Mouse (Mus musculus) intestine, embryonic 16.5 days (tissue): ENCODE data around the gene Stxbp2. TPM values are rescaled to one million over a fixed set of nuclear protein-coding genes. Genes with fewer than 3 reads are reported as not detected.

Experiments
- ATAC-seq: fragments of 200-750 bp; cut with Nextera tagmentation; 2 replicates; pipeline ENCODE4 v1.8.0; 2017; ENCODE audit warnings: moderate TSS enrichment, moderate library complexity
- H3K27ac ChIP-seq: fragments of 300-500 bp; sonication (generic); 2 replicates; pipeline ENCODE4 v1.5.1; 2014; ENCODE audit warnings: mild to moderate bottlenecking, low read length
- H3K27me3 ChIP-seq: fragments of 300-500 bp; sonication (generic); replicated peaks from 2 replicates; pipeline ENCODE4 v1.6.1; 2014; ENCODE audit warnings: low read length, control low read depth, mixed read lengths; ENCODE audit not compliant: control insufficient read depth, insufficient read depth
- H3K36me3 ChIP-seq: fragments of 300-500 bp; sonication (generic); 2 replicates; pipeline ENCODE4 v1.6.1; 2014; ENCODE audit warnings: low read length, control low read depth; ENCODE audit not compliant: control insufficient read depth, insufficient read depth
- H3K4me1 ChIP-seq: fragments of 300-500 bp; sonication (generic); 2 replicates; pipeline ENCODE4 v1.6.1; 2014; ENCODE audit warnings: low read length, control low read depth, mixed read lengths; ENCODE audit not compliant: control insufficient read depth, insufficient read depth
- H3K4me2 ChIP-seq: fragments of 300-500 bp; sonication (generic); 2 replicates; pipeline ENCODE4 v1.6.1; 2014; ENCODE audit warnings: low read depth, low read length, control low read depth
- H3K4me3 ChIP-seq: fragments of 300-500 bp; sonication (generic); 2 replicates; pipeline ENCODE4 v1.5.1; 2014; ENCODE audit warnings: mild to moderate bottlenecking, low read length
- H3K9ac ChIP-seq: fragments of 300-500 bp; sonication (generic); 2 replicates; pipeline ENCODE4 v1.6.1; 2014; ENCODE audit warnings: low read depth, low read length
- H3K9me3 ChIP-seq: fragments of 300-500 bp; sonication (generic); 2 replicates; pipeline ENCODE4 v1.6.1; 2016; ENCODE audit warnings: low read length, control low read depth; ENCODE audit not compliant: control insufficient read depth
- WGBS: fragments of 180-500 bp; shearing (Covaris S2); extraction: QIAGEN DNeasy Blood & Tissue Kit; methylation state at CpG from one replicate; pipeline ENCODE4 v1.1.7; 2014; 5-methylcytosine and 5-hydroxymethylcytosine counted together
- polyA plus RNA-seq: library from polyadenylated mRNA; unstranded; fragments of >200 nt; fragmentation: Nextera tagmentation; extraction: Ambion mirVana; gene quantifications from 2 replicates; pipeline ENCODE4 v1.2.1, GENCODE M21; 2015

Gene Stxbp2
- polyA plus RNA-seq, 1 experiment from 2014 or later: 161 TPM

DNA sequence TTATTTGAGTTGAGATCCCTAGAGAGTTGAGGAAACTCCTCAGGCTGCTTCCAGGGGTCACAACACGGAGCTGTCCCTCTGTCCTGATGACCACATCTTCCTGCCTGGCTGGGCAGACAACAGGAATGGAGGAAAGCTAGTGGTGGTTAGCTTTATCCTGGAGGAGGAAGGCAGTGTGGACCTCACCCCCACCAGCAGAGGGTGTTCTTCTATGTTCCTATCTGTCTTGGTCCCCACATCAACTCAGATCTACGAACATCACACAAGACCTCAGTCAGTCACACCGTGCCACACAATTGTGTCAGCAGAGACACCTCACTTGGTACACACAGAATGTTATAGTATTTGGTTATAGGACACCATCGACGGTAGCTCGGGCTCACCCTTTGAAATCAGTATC is 56.8 kb downstream of the Stxbp2 start:
- 73% methylated on average over 6 of the region's 6 CpGs for WGBS
- H3K27me3 ChIP-seq: no peaks in the 10 kb centered on the region
- no peaks in the 10 kb centered on the region for H3K4me1 ChIP-seq
- no peak overlapping the region for H3K9ac ChIP-seq
- no peak overlapping the region for H3K4me3 ChIP-seq
- ATAC-seq: no peak
- no peaks in the 10 kb centered on the region for H3K9me3 ChIP-seq
- H3K4me2 ChIP-seq: no peak overlapping the region
- no peak overlapping the region for H3K27ac ChIP-seq
- H3K36me3 ChIP-seq: no peaks in the 10 kb centered on the region

DNA sequence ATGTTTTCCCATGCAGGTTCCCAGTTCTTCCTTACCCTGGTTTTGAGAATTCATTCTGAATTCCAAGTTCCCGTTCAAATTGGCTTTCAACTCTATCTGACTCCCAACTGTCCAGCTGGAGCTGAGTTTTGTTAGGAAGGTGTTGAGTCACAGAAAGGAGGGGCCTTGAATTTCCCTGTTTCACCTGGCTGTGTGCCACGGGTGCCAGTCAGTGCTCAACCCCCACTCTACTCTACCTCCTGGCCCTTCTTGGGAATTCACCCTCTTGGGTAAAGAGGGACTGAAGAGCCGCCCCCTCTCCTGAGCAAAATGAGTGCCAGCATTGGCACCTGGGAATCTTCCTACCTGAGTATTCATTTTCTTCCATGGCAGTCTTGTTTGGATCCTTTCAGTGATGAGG is 60.0 kb downstream of the Stxbp2 start:
- H3K9ac ChIP-seq: no peak overlapping the region
- no peaks in the 10 kb centered on the region for H3K27me3 ChIP-seq
- no peaks in the 10 kb centered on the region for H3K4me1 ChIP-seq
- H3K36me3 ChIP-seq: no peaks in the 10 kb centered on the region
- H3K4me3 ChIP-seq: no peak overlapping the region
- no peak for ATAC-seq
- WGBS: 65% methylated on average over 3 of the region's 3 CpGs
- no peaks in the 10 kb centered on the region for H3K9me3 ChIP-seq
- H3K4me2 ChIP-seq: no peak overlapping the region
- H3K27ac ChIP-seq: no peak overlapping the region

Other genes with a start within 250 kb of the Stxbp2 start
- gene Arhgef18, start 237.9 kb upstream of the Stxbp2 start, polyA plus RNA-seq: 8.2 and 8.4 TPM in 2 replicates
- gene Pex11g, start 163.3 kb upstream of the Stxbp2 start, polyA plus RNA-seq: 17.4 and 17.9 TPM in 2 replicates
- not detected in 2 replicates for gene Tex45, start 160.1 kb upstream of the Stxbp2 start, polyA plus RNA-seq
- 30.3 and 31.4 TPM in 2 replicates for gene Zfp358, start 137.8 kb upstream of the Stxbp2 start, polyA plus RNA-seq
- gene Mcoln1, start 130.5 kb upstream of the Stxbp2 start, polyA plus RNA-seq: 73.6 and 94.9 TPM in 2 replicates
- 39.9 and 43.3 TPM in 2 replicates for gene Pnpla6, start 115.6 kb upstream of the Stxbp2 start, polyA plus RNA-seq
- gene C330021F23Rik, start 63.0 kb upstream of the Stxbp2 start, polyA plus RNA-seq: 5.7 and 6.1 TPM in 2 replicates
- gene Camsap3, start 43.7 kb upstream of the Stxbp2 start, polyA plus RNA-seq: 23.4 and 26.1 TPM in 2 replicates
- 45.9 and 48.1 TPM in 2 replicates for gene Xab2, start 9.6 kb upstream of the Stxbp2 start, polyA plus RNA-seq
- 86.6 and 86.9 TPM in 2 replicates for gene Pet100, start 9.4 kb upstream of the Stxbp2 start, polyA plus RNA-seq
- 0.29 TPM in 1 of 2 replicates, not detected in the other for gene Pcp2, start 5.4 kb upstream of the Stxbp2 start, polyA plus RNA-seq
- not detected in 2 replicates for gene Retn, start 24.8 kb downstream of the Stxbp2 start, polyA plus RNA-seq
- gene Mcemp1, start 34.8 kb downstream of the Stxbp2 start, polyA plus RNA-seq: 0.29 and 0.62 TPM in 2 replicates
- gene Fcor, start 41.4 kb downstream of the Stxbp2 start, polyA plus RNA-seq: 7.3 and 8.3 TPM in 2 replicates
- gene Trappc5, start 45.3 kb downstream of the Stxbp2 start, polyA plus RNA-seq: 35.0 and 38.8 TPM in 2 replicates
- gene Fcer2a, start 63.2 kb downstream of the Stxbp2 start, polyA plus RNA-seq: 0.06 TPM in 1 of 2 replicates, not detected in the other
- 0.37 TPM in 1 of 2 replicates, not detected in the other for gene Clec4g, start 89.7 kb downstream of the Stxbp2 start, polyA plus RNA-seq
- gene Cd209a, start 118.0 kb downstream of the Stxbp2 start, polyA plus RNA-seq: 0.12 and 0.20 TPM in 2 replicates
- not detected in 2 replicates for gene Cd209e, start 223.4 kb downstream of the Stxbp2 start, polyA plus RNA-seq
- not detected in 2 replicates for gene Cd209d, start 247.6 kb downstream of the Stxbp2 start, polyA plus RNA-seq